Mouse (Mus musculus) heart, adult 2 months (tissue): ENCODE measurements at regions not wholly inside any gene's neighbourhood (a gene's known extent, or its start where the extent isn't known, plus 50 kb on each side); places are given as distances from the start of the nearest gene placed in this dataset.

Experiments used
- DNase-seq, 2 experiments: peaks; one replicate each; pipeline ENCODE4 v3.0.0; 2021
- H3K27ac ChIP-seq: fragments of 200-600 bp; 2 replicates; pipeline ENCODE4 v1.8.1; 2022
- H3K27me3 ChIP-seq: fragments of 200-500 bp; 2 replicates; pipeline ENCODE4 v1.6.1; 2012; ENCODE audit warnings: mild to moderate bottlenecking, low read length, inconsistent platforms, mixed read lengths; ENCODE audit not compliant: control insufficient read depth, insufficient read depth
- H3K36me3 ChIP-seq: fragments of 200-500 bp; 2 replicates; pipeline ENCODE4 v1.6.1; 2012; ENCODE audit warnings: low read length, inconsistent platforms; ENCODE audit not compliant: control insufficient read depth, insufficient read depth
- H3K4me1 ChIP-seq: fragments of 200-500 bp; 2 replicates; pipeline ENCODE4 v1.6.1; 2011; ENCODE audit warnings: low read length; ENCODE audit not compliant: control insufficient read depth, insufficient read depth
- H3K4me3 ChIP-seq: fragments of 200-600 bp; 2 replicates; pipeline ENCODE4 v1.8.1; 2022
- H3K79me2 ChIP-seq: fragments of 200-500 bp; replicated peaks from 2 replicates; pipeline ENCODE4 v1.6.1; 2012; ENCODE audit warnings: mild to moderate bottlenecking, inconsistent platforms, low read length, moderate library complexity, mixed read lengths; ENCODE audit not compliant: control insufficient read depth, insufficient read depth
- H3K9ac ChIP-seq: fragments of 200-500 bp; 2 replicates; pipeline ENCODE4 v1.6.1; 2012; ENCODE audit warnings: low read depth, mild to moderate bottlenecking, control low read depth, inconsistent platforms, low read length, mixed read lengths
- CTCF ChIP-seq: fragments of 200-600 bp; IDR thresholded peaks from 2 replicates; pipeline ENCODE4 v1.8.1; 2022; ENCODE audit warnings: antibody characterized with exemption, mild to moderate bottlenecking, moderate library complexity
- EP300 ChIP-seq: fragments of 200-500 bp; IDR thresholded peaks from 2 replicates; pipeline ENCODE4 v1.6.1; 2011; ENCODE audit warnings: low read depth, low read length, control low read depth; ENCODE audit not compliant: insufficient read depth
- POLR2A ChIP-seq: fragments of 200-500 bp; IDR thresholded peaks from 2 replicates; pipeline ENCODE4 v1.6.1; 2011; ENCODE audit warnings: mild to moderate bottlenecking, low read depth, low read length, control low read depth; ENCODE audit not compliant: insufficient read depth
- WGBS: fragments of 180-500 bp; shearing (Covaris S2); methylation state at CpG from one replicate; pipeline ENCODE4 v1.1.7; 2018; 5-methylcytosine and 5-hydroxymethylcytosine counted together
- intact Hi-C: fragments of 180-260 bp; cut with DNase I; formaldehyde crosslinking; loops from one replicate; pipeline ENCODE4 v1.15.1; 2025

DNA sequence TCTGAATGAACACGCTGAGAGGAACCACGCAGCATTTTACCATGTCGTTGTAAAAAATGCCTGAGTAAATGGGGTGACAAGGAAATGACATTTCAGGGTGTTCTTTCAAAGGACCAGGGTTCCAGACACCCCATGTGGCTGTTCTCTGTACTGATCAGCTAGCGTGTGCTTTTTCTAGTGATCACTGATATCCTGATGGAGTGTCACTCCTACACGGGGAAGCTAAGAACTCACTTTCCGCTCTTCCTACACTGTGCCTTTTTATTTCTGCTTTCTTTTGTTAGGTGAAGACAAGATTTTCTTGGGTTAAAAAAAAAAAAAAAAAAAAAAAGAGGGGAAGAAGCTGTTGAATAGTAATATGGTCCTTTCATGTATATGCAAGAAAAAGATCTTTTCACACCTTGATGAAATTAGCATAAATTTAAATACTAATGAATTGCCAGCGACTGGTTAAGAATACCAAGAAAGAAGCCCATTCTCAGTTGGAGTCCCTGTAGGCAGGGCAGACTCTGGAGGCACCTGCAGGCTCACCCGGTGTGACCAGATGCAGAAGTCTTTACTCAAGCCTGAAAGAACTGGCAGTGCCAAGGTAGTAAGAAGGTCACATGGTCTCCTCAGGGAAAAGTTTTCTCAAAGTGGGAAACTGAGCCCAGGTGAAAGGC, 270.2 kb upstream of the Irx2 start:
- intact Hi-C loops, result no loop called here
- TF ChIP-seq CTCF (no peak), POLR2A (no peak), EP300 (no peak)
- Histone ChIP-seq H3K9ac (no peak overlapping the region), H3K36me3 (no peaks in the 10 kb centered on the region), H3K4me3 (no peak overlapping the region), H3K27me3 (no peaks in the 10 kb centered on the region), H3K79me2 (no peaks in the 10 kb centered on the region), H3K27ac (no peak overlapping the region), H3K4me1 (no peaks in the 10 kb centered on the region)
- no peak for DNase-seq
- 55% methylated on average over 8 of the region's 8 CpGs for WGBS

DNA sequence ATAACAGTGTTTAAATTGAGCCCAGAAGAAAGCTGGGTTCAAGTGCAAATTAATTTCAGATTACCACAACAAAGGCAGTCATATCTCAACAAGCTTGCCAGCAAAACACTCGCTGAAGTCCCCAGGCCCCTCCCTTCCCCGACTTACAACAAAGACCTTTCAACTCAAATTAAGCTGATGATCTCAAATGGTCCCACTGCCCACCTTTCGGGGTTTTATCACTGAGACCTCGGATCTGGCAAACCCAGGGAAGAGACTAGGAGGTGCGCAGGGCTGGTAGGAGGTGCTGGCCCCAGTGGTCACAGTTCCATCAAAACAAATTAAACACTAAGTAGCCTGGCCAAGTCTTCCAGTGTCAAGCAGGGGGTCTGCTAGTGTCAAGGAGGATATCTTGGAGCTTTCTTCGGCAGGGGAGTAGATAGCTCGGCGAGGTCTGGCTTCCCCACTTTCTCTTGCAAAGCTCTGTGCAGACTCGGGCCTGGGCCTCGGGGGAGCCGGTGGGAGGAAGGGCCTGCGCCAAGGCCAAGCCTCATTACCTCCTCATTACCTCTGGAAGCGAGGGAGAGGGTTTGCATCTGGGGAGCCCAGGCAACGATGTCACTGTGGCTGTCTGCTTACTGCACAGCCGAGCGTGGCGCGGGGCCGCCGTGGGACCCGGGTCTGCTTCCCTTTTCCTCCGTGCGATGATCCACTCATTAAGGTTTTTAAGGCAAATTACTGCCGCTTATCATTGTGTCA, 262.9 kb upstream of the Irx2 start:
- intact Hi-C loops, result no loop called here

DNA sequence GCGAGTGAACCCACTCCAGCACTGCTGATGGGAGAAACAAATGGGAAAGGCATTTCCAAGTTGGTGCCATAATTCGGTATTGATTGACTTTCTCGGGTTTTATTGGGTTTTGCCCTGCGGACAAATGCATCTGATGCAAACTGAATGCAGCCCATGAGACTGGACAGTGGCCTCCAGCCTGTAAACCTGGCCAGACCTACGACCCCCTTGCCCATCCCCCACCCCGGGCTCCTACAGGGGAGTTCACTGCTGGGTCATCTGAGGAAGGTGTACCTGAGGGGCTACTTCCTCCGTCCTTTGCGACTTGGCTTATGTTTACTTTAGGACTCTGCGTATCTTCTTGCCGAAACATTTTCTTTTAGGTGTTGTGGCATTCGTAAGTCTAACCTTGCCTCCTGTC, 262.3 kb upstream of the Irx2 start:
- Histone ChIP-seq H3K79me2 (no peaks in the 10 kb centered on the region), H3K27ac (no peak overlapping the region), H3K4me1 (no peaks in the 10 kb centered on the region), H3K4me3 (no peak overlapping the region), H3K9ac (no peak overlapping the region), H3K36me3 (no peaks in the 10 kb centered on the region), H3K27me3 (no peaks in the 10 kb centered on the region; the same call in 1 of the 2 replicates)
- intact Hi-C loops, result no loop called here
- no peak for DNase-seq
- 45% methylated on average over 11 of the region's 11 CpGs for WGBS
- TF ChIP-seq POLR2A (no peak), EP300 (no peak), CTCF (no peak)

More for the DNA sequence above, 262.9 kb upstream of the Irx2 start:
- TF ChIP-seq EP300 (no peak), POLR2A (no peak), CTCF (no peak)
- DNase-seq, result no peak
- H3K4me1 ChIP-seq, result no peaks in the 10 kb centered on the region
- H3K4me3 ChIP-seq, result no peak overlapping the region
- H3K79me2 ChIP-seq, result no peaks in the 10 kb centered on the region
- H3K27me3 ChIP-seq, result no peaks in the 10 kb centered on the region; the same call in 1 of the 2 replicates
- no peaks in the 10 kb centered on the region for H3K36me3 ChIP-seq
- H3K9ac ChIP-seq, result no peak overlapping the region
- 22% methylated on average over 24 of the region's 24 CpGs for WGBS
- H3K27ac ChIP-seq, result no peak overlapping the region

- Histone ChIP-seq H3K27ac (no peak overlapping the region), H3K36me3 (no peaks in the 10 kb centered on the region), H3K4me1 (no peaks in the 10 kb centered on the region), H3K27me3 (no peaks in the 10 kb centered on the region; the same call in 1 of the 2 replicates), H3K9ac (no peak overlapping the region), H3K79me2 (no peaks in the 10 kb centered on the region), H3K4me3 (no peak overlapping the region)
- 92% methylated on average over 1 of the region's 1 CpGs for WGBS
- no peak for DNase-seq
- TF ChIP-seq EP300 (no peak), CTCF (peak; percentile 29)
- intact Hi-C loops, result no loop called here
These were observed 258.5 kb upstream of the Irx2 start for GRCm38 (mm10) chr13:72370131-72370530.

DNA sequence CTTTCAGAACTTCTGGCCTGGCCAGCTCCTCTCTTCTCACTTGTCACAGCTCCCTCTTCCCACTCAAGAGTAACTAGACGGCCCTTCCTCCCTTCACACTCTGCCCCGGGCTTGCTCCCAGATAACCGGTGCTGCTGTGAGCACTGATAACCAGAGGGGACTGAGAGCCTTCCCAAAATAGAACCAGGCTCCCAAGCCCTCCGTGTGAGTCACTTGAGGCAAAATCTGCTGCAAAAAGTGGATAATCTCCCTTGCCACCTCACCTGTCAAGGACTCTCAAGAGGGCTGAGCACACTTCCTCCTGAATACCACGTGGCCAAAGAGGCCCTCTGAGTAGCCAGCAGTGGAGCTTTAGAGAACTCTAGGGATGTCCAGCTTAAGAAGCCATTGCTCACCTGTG, 257.6 kb upstream of the Irx2 start:
- H3K79me2 ChIP-seq, result no peaks in the 10 kb centered on the region
- H3K36me3 ChIP-seq, result no peaks in the 10 kb centered on the region
- TF ChIP-seq CTCF (no peak), EP300 (no peak), POLR2A (no peak)
- no peaks in the 10 kb centered on the region; the same call in 1 of the 2 replicates for H3K27me3 ChIP-seq
- H3K4me1 ChIP-seq, result no peaks in the 10 kb centered on the region
- no peak overlapping the region for H3K4me3 ChIP-seq
- 3% methylated on average over 5 of the region's 5 CpGs for WGBS
- H3K9ac ChIP-seq, result no peak overlapping the region
- intact Hi-C loops, result no loop called here
- peak in 1 of 2 experiments; percentile 17 for DNase-seq
- no peak overlapping the region for H3K27ac ChIP-seq

- Histone ChIP-seq H3K4me1 (no peaks in the 10 kb centered on the region), H3K9ac (no peak overlapping the region), H3K27ac (no peak overlapping the region), H3K4me3 (no peak overlapping the region), H3K36me3 (no peaks in the 10 kb centered on the region), H3K79me2 (no peaks in the 10 kb centered on the region), H3K27me3 (no peaks in the 10 kb centered on the region)
- TF ChIP-seq CTCF (no peak), POLR2A (no peak), EP300 (no peak)
- WGBS, result 89% methylated on average over 2 of the region's 2 CpGs
- intact Hi-C loops, result no loop called here
- no peak for DNase-seq
These were observed 235.3 kb upstream of the Irx2 start for GRCm38 (mm10) chr13:72393366-72393765.
